Mouse (Mus musculus): ENCODE measurements around the gene Olfr558. TPM values are rescaled to one million over a fixed set of nuclear protein-coding genes. Genes with fewer than 3 reads are reported as not detected.

Olfr558 gene
- polyA plus RNA-seq, 1 experiment from 2014 or later, result 0.11 TPM

GRCm38 (mm10) chr7:102698461-102698860 is 3.6 kb upstream of the Olfr558 start:
- H3K4me3 ChIP-seq (ENCODE audit: low read depth, low read length), result no peak overlapping the region
- H3K27me3 ChIP-seq (replicated peaks; ENCODE audit: control insufficient read depth, insufficient read depth, low read length), result no peaks in the 10 kb centered on the region
- no peak overlapping the region for H3K4me2 ChIP-seq (ENCODE audit: low read length)
- WGBS, result 87% methylated on average over 7 of the region's 7 CpGs
- H3K9me3 ChIP-seq (ENCODE audit: control insufficient read depth, low read length), result no peaks in the 10 kb centered on the region
- no peaks in the 10 kb centered on the region for H3K4me1 ChIP-seq (replicated peaks; ENCODE audit: control insufficient read depth, insufficient read depth, low read length)
- DNase-seq (ENCODE audit: low spot score), result no peak
- no peak overlapping the region for H3K9ac ChIP-seq (ENCODE audit: low read length)
- H3K27ac ChIP-seq (ENCODE audit: low read depth), result no peak overlapping the region
- no peak for ATAC-seq (replicated peaks; ENCODE audit: low FRiP score, low TSS enrichment, low read depth)
- H3K36me3 ChIP-seq (ENCODE audit: control insufficient read depth, insufficient read depth, low read length), result no peaks in the 10 kb centered on the region

- 50% methylated on average over 1 of the region's 1 CpGs for WGBS
- DNase-seq (ENCODE audit: low spot score) (no peak), ATAC-seq (replicated peaks; ENCODE audit: low FRiP score, low TSS enrichment, low read depth) (no peak)
- Histone ChIP-seq H3K4me2 (ENCODE audit: low read length) (no peak within 1 kb of the TSS), H3K4me1 (replicated peaks; ENCODE audit: control insufficient read depth, insufficient read depth, low read length) (no peaks in the 10 kb centered on the region), H3K4me3 (ENCODE audit: low read depth, low read length) (no peak within 1 kb of the TSS), H3K9ac (ENCODE audit: low read length) (no peak within 1 kb of the TSS), H3K27ac (ENCODE audit: low read depth) (no peak within 1 kb of the TSS), H3K36me3 (ENCODE audit: control insufficient read depth, insufficient read depth, low read length) (no peaks in the 10 kb centered on the region), H3K27me3 (replicated peaks; ENCODE audit: control insufficient read depth, insufficient read depth, low read length) (no peaks in the 10 kb centered on the region), H3K9me3 (ENCODE audit: control insufficient read depth, low read length) (no peaks in the 10 kb centered on the region)
These were observed 17.0 kb downstream of the Olfr558 start, which contains the start of gene Olfr33 for GRCm38 (mm10) chr7:102718970-102719369. TSS of gene Olfr33 (minus strand) at chr7:102719070.

GRCm38 (mm10) chr7:102727391-102727790 is 25.4 kb downstream of the Olfr558 start, which contains the start of gene Olfr559:
TSS of gene Olfr559 (minus strand) at chr7:102727491.
- no peak within 1 kb of the TSS for H3K4me3 ChIP-seq (ENCODE audit: low read depth, low read length)
- no peaks in the 10 kb centered on the region for H3K4me1 ChIP-seq (replicated peaks; ENCODE audit: control insufficient read depth, insufficient read depth, low read length)
- H3K27ac ChIP-seq (ENCODE audit: low read depth), result no peak within 1 kb of the TSS
- H3K4me2 ChIP-seq (ENCODE audit: low read length), result no peak within 1 kb of the TSS
- H3K36me3 ChIP-seq (ENCODE audit: control insufficient read depth, insufficient read depth, low read length), result no peaks in the 10 kb centered on the region
- no peaks in the 10 kb centered on the region for H3K27me3 ChIP-seq (replicated peaks; ENCODE audit: control insufficient read depth, insufficient read depth, low read length)
- no peak for ATAC-seq (replicated peaks; ENCODE audit: low FRiP score, low TSS enrichment, low read depth)
- no peak within 1 kb of the TSS for H3K9ac ChIP-seq (ENCODE audit: low read length)
- no peaks in the 10 kb centered on the region for H3K9me3 ChIP-seq (ENCODE audit: control insufficient read depth, low read length)
- no peak for DNase-seq (ENCODE audit: low spot score)

GRCm38 (mm10) chr7:102733793-102734192 is 31.8 kb downstream of the Olfr558 start:
- DNase-seq (ENCODE audit: low spot score) (no peak), ATAC-seq (replicated peaks; ENCODE audit: low FRiP score, low TSS enrichment, low read depth) (no peak)
- Histone ChIP-seq H3K36me3 (ENCODE audit: control insufficient read depth, insufficient read depth, low read length) (no peaks in the 10 kb centered on the region), H3K4me2 (ENCODE audit: low read length) (no peak overlapping the region), H3K27ac (ENCODE audit: low read depth) (no peak overlapping the region), H3K9ac (ENCODE audit: low read length) (no peak overlapping the region), H3K4me3 (ENCODE audit: low read depth, low read length) (no peak overlapping the region), H3K4me1 (replicated peaks; ENCODE audit: control insufficient read depth, insufficient read depth, low read length) (no peaks in the 10 kb centered on the region), H3K27me3 (replicated peaks; ENCODE audit: control insufficient read depth, insufficient read depth, low read length) (no peaks in the 10 kb centered on the region), H3K9me3 (ENCODE audit: control insufficient read depth, low read length) (no peaks in the 10 kb centered on the region)
- WGBS, result 27% methylated on average over 1 of the region's 1 CpGs

GRCm38 (mm10) chr7:102737705-102738104 is 35.7 kb downstream of the Olfr558 start:
- no peaks in the 10 kb centered on the region for H3K27me3 ChIP-seq (replicated peaks; ENCODE audit: control insufficient read depth, insufficient read depth, low read length)
- no peaks in the 10 kb centered on the region for H3K36me3 ChIP-seq (ENCODE audit: control insufficient read depth, insufficient read depth, low read length)
- H3K9ac ChIP-seq (ENCODE audit: low read length), result no peak overlapping the region
- 43% methylated on average over 2 of the region's 2 CpGs for WGBS
- H3K27ac ChIP-seq (ENCODE audit: low read depth), result no peak overlapping the region
- ATAC-seq (replicated peaks; ENCODE audit: low FRiP score, low TSS enrichment, low read depth) (no peak), DNase-seq (ENCODE audit: low spot score) (no peak)
- no peaks in the 10 kb centered on the region for H3K9me3 ChIP-seq (ENCODE audit: control insufficient read depth, low read length)
- H3K4me2 ChIP-seq (ENCODE audit: low read length), result no peak overlapping the region
- no peak overlapping the region for H3K4me3 ChIP-seq (ENCODE audit: low read depth, low read length)
- no peaks in the 10 kb centered on the region for H3K4me1 ChIP-seq (replicated peaks; ENCODE audit: control insufficient read depth, insufficient read depth, low read length)

GRCm38 (mm10) chr7:102752086-102752485 is 50.1 kb downstream of the Olfr558 start:
- Histone ChIP-seq H3K9me3 (ENCODE audit: control insufficient read depth, low read length) (no peaks in the 10 kb centered on the region), H3K27ac (ENCODE audit: low read depth) (no peak overlapping the region), H3K4me3 (ENCODE audit: low read depth, low read length) (no peak overlapping the region), H3K36me3 (ENCODE audit: control insufficient read depth, insufficient read depth, low read length) (no peaks in the 10 kb centered on the region), H3K4me2 (ENCODE audit: low read length) (no peak overlapping the region), H3K4me1 (replicated peaks; ENCODE audit: control insufficient read depth, insufficient read depth, low read length) (no peaks in the 10 kb centered on the region), H3K9ac (ENCODE audit: low read length) (no peak overlapping the region), H3K27me3 (replicated peaks; ENCODE audit: control insufficient read depth, insufficient read depth, low read length) (no peaks in the 10 kb centered on the region)
- WGBS, result 10% methylated on average over 1 of the region's 1 CpGs
- DNase-seq (ENCODE audit: low spot score) (no peak), ATAC-seq (replicated peaks; ENCODE audit: low FRiP score, low TSS enrichment, low read depth) (no peak)

GRCm38 (mm10) chr7:102759266-102759665 is 57.3 kb downstream of the Olfr558 start, which contains the start of the genes Olfr560 and Olfr78:
TSS of gene Olfr560 (minus strand) at chr7:102759366.
TSS of gene Olfr78 (minus strand) at chr7:102759471.
- Histone ChIP-seq H3K9me3 (ENCODE audit: control insufficient read depth, low read length) (no peaks in the 10 kb centered on the region), H3K9ac (ENCODE audit: low read length) (no peak within 1 kb of the TSS), H3K4me2 (ENCODE audit: low read length) (no peak within 1 kb of the TSS), H3K4me1 (replicated peaks; ENCODE audit: control insufficient read depth, insufficient read depth, low read length) (no peaks in the 10 kb centered on the region), H3K36me3 (ENCODE audit: control insufficient read depth, insufficient read depth, low read length) (no peaks in the 10 kb centered on the region), H3K27ac (ENCODE audit: low read depth) (no peak within 1 kb of the TSS), H3K4me3 (ENCODE audit: low read depth, low read length) (no peak within 1 kb of the TSS), H3K27me3 (replicated peaks; ENCODE audit: control insufficient read depth, insufficient read depth, low read length) (no peaks in the 10 kb centered on the region)
- ATAC-seq (replicated peaks; ENCODE audit: low FRiP score, low TSS enrichment, low read depth) (no peak), DNase-seq (ENCODE audit: low spot score) (no peak)
- 58% methylated on average over 4 of the region's 4 CpGs for WGBS

Other genes starting within 250 kb of the Olfr558 start
- 0.77 and 0.96 TPM in 2 replicates for gene Olfr543, start 220.5 kb upstream of the Olfr558 start, polyA plus RNA-seq (2014; fragmentation: Nextera tagmentation; extraction: Ambion mirVana)
- gene Olfr544, start 213.9 kb upstream of the Olfr558 start, polyA plus RNA-seq (2014; fragmentation: Nextera tagmentation; extraction: Ambion mirVana), result 0.12 TPM in 1 of 2 replicates, not detected in the other
- 0.05 TPM in 1 of 2 replicates, not detected in the other for gene Olfr545, start 202.6 kb upstream of the Olfr558 start, polyA plus RNA-seq (2014; fragmentation: Nextera tagmentation; extraction: Ambion mirVana)
- gene Olfr547, start 167.5 kb upstream of the Olfr558 start, polyA plus RNA-seq (2014; fragmentation: Nextera tagmentation; extraction: Ambion mirVana), result not detected in 2 replicates
- not detected in 2 replicates for gene Olfr548-ps1, start 161.3 kb upstream of the Olfr558 start, polyA plus RNA-seq (2014; fragmentation: Nextera tagmentation; extraction: Ambion mirVana)
- not detected in 2 replicates for gene Olfr549, start 152.3 kb upstream of the Olfr558 start, polyA plus RNA-seq (2014; fragmentation: Nextera tagmentation; extraction: Ambion mirVana)
- gene Trim21, start 136.7 kb upstream of the Olfr558 start, polyA plus RNA-seq (2014; fragmentation: Nextera tagmentation; extraction: Ambion mirVana), result 0.81 and 1.2 TPM in 2 replicates
- gene Olfr550, start 130.8 kb upstream of the Olfr558 start, polyA plus RNA-seq (2014; fragmentation: Nextera tagmentation; extraction: Ambion mirVana), result not detected in 2 replicates
- not detected in 2 replicates for gene Olfr551, start 110.3 kb upstream of the Olfr558 start, polyA plus RNA-seq (2014; fragmentation: Nextera tagmentation; extraction: Ambion mirVana)
- gene Olfr552, start 104.4 kb upstream of the Olfr558 start, polyA plus RNA-seq (2014; fragmentation: Nextera tagmentation; extraction: Ambion mirVana), result not detected in 2 replicates
- not detected in 2 replicates for gene Olfr553, start 84.0 kb upstream of the Olfr558 start, polyA plus RNA-seq (2014; fragmentation: Nextera tagmentation; extraction: Ambion mirVana)
- gene Olfr554, start 63.8 kb upstream of the Olfr558 start, polyA plus RNA-seq (2014; fragmentation: Nextera tagmentation; extraction: Ambion mirVana), result not detected in 2 replicates
- not detected in 2 replicates for gene Olfr555, start 43.4 kb upstream of the Olfr558 start, polyA plus RNA-seq (2014; fragmentation: Nextera tagmentation; extraction: Ambion mirVana)
- gene Olfr556, start 37.3 kb upstream of the Olfr558 start, polyA plus RNA-seq (2014; fragmentation: Nextera tagmentation; extraction: Ambion mirVana), result not detected in 2 replicates
- 13.5 and 14.2 TPM in 2 replicates for gene Trim68, start 14.9 kb upstream of the Olfr558 start, polyA plus RNA-seq (2014; fragmentation: Nextera tagmentation; extraction: Ambion mirVana)
- not detected in 2 replicates for gene Olfr557, start 6.3 kb upstream of the Olfr558 start, polyA plus RNA-seq (2014; fragmentation: Nextera tagmentation; extraction: Ambion mirVana)
- gene Olfr33, start 16.9 kb downstream of the Olfr558 start, polyA plus RNA-seq (2014; fragmentation: Nextera tagmentation; extraction: Ambion mirVana), result not detected in 2 replicates
- gene Olfr559, start 25.3 kb downstream of the Olfr558 start, polyA plus RNA-seq (2014; fragmentation: Nextera tagmentation; extraction: Ambion mirVana), result not detected in 2 replicates
- gene Olfr560, start 57.2 kb downstream of the Olfr558 start, polyA plus RNA-seq (2014; fragmentation: Nextera tagmentation; extraction: Ambion mirVana), result 0.15 TPM in 1 of 2 replicates, not detected in the other
- gene Olfr78, start 57.3 kb downstream of the Olfr558 start, polyA plus RNA-seq (2014; fragmentation: Nextera tagmentation; extraction: Ambion mirVana), result 0.31 and 0.39 TPM in 2 replicates
- not detected in 2 replicates for gene Olfr561, start 69.0 kb downstream of the Olfr558 start, polyA plus RNA-seq (2014; fragmentation: Nextera tagmentation; extraction: Ambion mirVana)
- gene Olfr564, start 101.3 kb downstream of the Olfr558 start, polyA plus RNA-seq (2014; fragmentation: Nextera tagmentation; extraction: Ambion mirVana), result not detected in 2 replicates
- not detected in 2 replicates for gene Olfr566, start 156.6 kb downstream of the Olfr558 start, polyA plus RNA-seq (2014; fragmentation: Nextera tagmentation; extraction: Ambion mirVana)
- not detected in 2 replicates for gene Olfr568, start 174.9 kb downstream of the Olfr558 start, polyA plus RNA-seq (2014; fragmentation: Nextera tagmentation; extraction: Ambion mirVana)
- not detected in 2 replicates for gene Olfr569, start 188.7 kb downstream of the Olfr558 start, polyA plus RNA-seq (2014; fragmentation: Nextera tagmentation; extraction: Ambion mirVana)
- gene Olfr570, start 192.4 kb downstream of the Olfr558 start, polyA plus RNA-seq (2014; fragmentation: Nextera tagmentation; extraction: Ambion mirVana), result not detected in 2 replicates
- gene Olfr571, start 215.3 kb downstream of the Olfr558 start, polyA plus RNA-seq (2014; fragmentation: Nextera tagmentation; extraction: Ambion mirVana), result not detected in 2 replicates
- gene Olfr572, start 222.2 kb downstream of the Olfr558 start, polyA plus RNA-seq (2014; fragmentation: Nextera tagmentation; extraction: Ambion mirVana), result not detected in 2 replicates
- not detected in 2 replicates for gene Olfr573-ps1, start 240.4 kb downstream of the Olfr558 start, polyA plus RNA-seq (2014; fragmentation: Nextera tagmentation; extraction: Ambion mirVana)
- not detected in 2 replicates for gene Olfr574, start 246.3 kb downstream of the Olfr558 start, polyA plus RNA-seq (2014; fragmentation: Nextera tagmentation; extraction: Ambion mirVana)